Mouse (Mus musculus) lung, adult 2 months (tissue): ENCODE data around the gene Rexo2. TPM values are rescaled to one million over a fixed set of nuclear protein-coding genes. Genes with fewer than 3 reads are reported as not detected.

ENCODE experiments used
- DNase-seq: peaks from one replicate; pipeline ENCODE4 v3.0.0; 2022
- H3K4me1 ChIP-seq: fragments of 200-500 bp; 2 replicates; pipeline ENCODE4 v1.6.1; 2011; ENCODE audit warnings: low read length; ENCODE audit not compliant: control insufficient read depth, insufficient read depth
- H3K4me3 ChIP-seq: fragments of 200-500 bp; replicated peaks from 2 replicates; pipeline ENCODE3; 2011; ENCODE audit warnings: low read depth, mild to moderate bottlenecking, control low read depth, low read length; ENCODE audit errors: extremely low read depth
- CTCF ChIP-seq: fragments of 200-500 bp; IDR thresholded peaks from 2 replicates; pipeline ENCODE4 v1.5.1; 2011; ENCODE audit warnings: mild to moderate bottlenecking, low read length, control low read depth; ENCODE audit not compliant: insufficient read depth
- POLR2A ChIP-seq: fragments of 200-500 bp; IDR thresholded peaks from 2 replicates; pipeline ENCODE4 v1.6.1; 2011; ENCODE audit warnings: low read depth, mild to moderate bottlenecking, control low read depth, low read length, borderline replicate concordance; ENCODE audit errors: extremely low read depth
- WGBS: fragments of 180-500 bp; shearing (Covaris S2); methylation state at CpG from one replicate; pipeline ENCODE4 v1.1.7; 2018; 5-methylcytosine and 5-hydroxymethylcytosine counted together
- polyA plus RNA-seq: library from polyadenylated mRNA; depleted of rRNA; stranded (reverse); fragments of >200 nt; gene quantifications from 2 replicates; pipeline ENCODE4 v1.2.3, GENCODE M21; 2012

The Rexo2 gene
- polyA plus RNA-seq, 1 experiment = 77.6 TPM

DNA sequence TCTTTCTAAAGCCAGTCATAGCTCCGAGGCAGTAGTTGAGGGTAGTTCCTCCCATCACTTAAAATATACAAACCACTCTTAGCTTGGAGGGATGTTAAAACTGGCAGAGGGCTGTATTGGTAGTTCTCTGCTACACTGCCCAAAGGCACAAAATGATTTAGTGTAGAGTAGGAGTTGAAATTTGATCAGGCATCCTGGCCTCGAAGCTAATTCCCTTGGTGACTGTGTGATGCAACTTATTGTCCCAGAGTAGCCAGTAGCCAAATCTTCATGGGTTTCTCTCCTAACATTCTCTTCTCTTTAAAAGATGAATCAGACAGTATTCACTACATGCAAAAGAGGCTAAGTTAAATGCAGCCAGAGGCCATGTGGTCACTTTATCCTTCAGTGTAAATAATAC lies 22.6 kb upstream of the Rexo2 start:
- Histone ChIP-seq H3K4me1 (no peaks in the 10 kb centered on the region), H3K4me3 (no peak overlapping the region)
- WGBS = 60% methylated on average over 2 of the region's 2 CpGs
- DNase-seq = no peak
- no peak for TF ChIP-seq CTCF
- TF ChIP-seq POLR2A = no peak

DNA sequence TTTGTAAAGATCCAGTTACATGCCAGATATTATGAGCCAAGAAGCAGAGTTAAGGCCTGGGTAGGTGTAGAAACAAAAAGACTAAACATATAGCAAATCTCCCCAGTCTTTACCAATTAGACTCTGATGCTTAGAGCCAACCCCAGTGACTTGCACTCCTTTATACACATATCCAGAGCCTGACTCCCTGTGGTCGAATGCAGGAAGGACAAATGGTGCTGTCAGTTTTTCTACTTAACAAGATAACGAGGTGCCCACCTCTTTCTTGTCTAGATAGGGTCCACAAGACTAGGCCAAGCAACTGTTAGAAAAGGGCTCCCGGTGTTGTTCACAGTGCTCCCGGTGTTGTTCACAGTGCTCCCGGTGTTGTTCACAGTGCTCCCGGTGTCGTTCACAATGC lies 20.8 kb upstream of the Rexo2 start:
- no peak for DNase-seq
- TF ChIP-seq POLR2A (no peak), CTCF (no peak)
- no peak overlapping the region for H3K4me3 ChIP-seq
- peaks cover under 1% of the 10 kb centered on the region; the same call in 1 of the 2 replicates for H3K4me1 ChIP-seq
- WGBS = 76% methylated on average over 7 of the region's 7 CpGs

DNA sequence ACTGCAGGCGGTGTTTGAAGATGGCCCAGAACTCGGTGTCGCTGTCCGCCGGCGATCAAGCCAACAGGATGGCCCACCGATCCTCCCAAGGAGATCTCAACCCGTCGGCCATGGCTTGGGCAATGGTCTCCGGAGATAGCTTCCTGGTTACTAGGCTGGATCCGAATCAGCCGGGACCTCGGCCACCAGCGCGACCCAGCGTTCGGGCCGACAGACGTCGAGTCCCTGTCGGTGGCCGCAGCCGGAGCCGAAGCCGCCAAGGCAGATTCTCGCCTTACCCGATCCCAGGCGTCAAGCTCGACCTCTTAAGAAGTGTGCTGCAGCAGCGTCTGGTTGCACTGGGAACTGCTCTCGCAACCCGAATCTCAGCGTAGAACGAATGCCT lies 15.1 kb upstream of the Rexo2 start:
- no peak for TF ChIP-seq CTCF
- peaks cover 7% of the 10 kb centered on the region; the same call in 1 of the 2 replicates for H3K4me1 ChIP-seq
- no peak for DNase-seq
- WGBS = 5% methylated on average over 34 of the region's 34 CpGs
- peak overlapping the region; percentile 90 for H3K4me3 ChIP-seq

DNA sequence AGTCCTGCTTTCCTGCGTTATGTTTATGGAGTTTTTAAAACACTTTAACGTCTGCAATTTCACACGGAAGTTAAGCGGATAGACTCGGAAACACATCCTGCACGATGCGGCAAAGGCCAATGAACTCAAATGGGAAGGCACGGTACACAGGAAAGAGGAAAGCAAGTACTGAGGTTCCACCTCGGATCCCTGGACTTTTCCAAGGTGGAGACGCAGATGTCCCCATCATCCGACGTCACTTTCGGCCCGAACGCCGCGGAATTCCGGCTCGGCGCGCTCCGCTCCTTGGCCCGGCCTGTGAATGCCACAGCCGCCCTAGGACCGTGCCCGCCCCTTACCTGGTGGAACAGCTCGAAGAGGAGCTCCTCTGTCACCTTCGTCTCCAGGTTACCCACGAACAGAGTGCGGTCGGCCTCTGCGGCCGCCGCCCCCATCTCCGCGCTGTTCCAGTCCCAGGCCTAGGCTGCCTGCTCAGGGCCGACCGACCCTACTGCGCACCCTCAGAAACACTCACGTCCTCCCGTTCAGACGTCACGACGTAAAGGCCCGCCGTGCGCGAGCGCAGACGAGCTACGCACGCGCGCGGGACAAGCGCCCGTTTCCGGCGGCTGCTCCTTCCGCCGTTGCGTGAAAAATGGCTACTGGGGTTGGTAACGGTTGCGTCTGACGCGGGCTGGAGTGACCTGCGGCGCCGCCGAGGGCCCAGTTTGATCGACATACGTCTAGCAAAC lies 14.6 kb upstream of the Rexo2 start, which contains the start of the genes Rbm7 and Gm5617:
TSS of gene Rbm7 (minus strand) at position 483 of the 731 bp plus-strand sequence.
TSS of gene Gm5617 (plus strand) at position 626 of the 731 bp plus-strand sequence.
- DNase-seq = peak; percentile 91
- WGBS = under 1% methylated on average over 72 of the region's 72 CpGs
- H3K4me3 ChIP-seq = peak within 1 kb of the TSS; percentile 90
- peaks cover 7% of the 10 kb centered on the region; the same call in 1 of the 2 replicates for H3K4me1 ChIP-seq
- TF ChIP-seq POLR2A = peak; percentile 85
- TF ChIP-seq CTCF = no peak

DNA sequence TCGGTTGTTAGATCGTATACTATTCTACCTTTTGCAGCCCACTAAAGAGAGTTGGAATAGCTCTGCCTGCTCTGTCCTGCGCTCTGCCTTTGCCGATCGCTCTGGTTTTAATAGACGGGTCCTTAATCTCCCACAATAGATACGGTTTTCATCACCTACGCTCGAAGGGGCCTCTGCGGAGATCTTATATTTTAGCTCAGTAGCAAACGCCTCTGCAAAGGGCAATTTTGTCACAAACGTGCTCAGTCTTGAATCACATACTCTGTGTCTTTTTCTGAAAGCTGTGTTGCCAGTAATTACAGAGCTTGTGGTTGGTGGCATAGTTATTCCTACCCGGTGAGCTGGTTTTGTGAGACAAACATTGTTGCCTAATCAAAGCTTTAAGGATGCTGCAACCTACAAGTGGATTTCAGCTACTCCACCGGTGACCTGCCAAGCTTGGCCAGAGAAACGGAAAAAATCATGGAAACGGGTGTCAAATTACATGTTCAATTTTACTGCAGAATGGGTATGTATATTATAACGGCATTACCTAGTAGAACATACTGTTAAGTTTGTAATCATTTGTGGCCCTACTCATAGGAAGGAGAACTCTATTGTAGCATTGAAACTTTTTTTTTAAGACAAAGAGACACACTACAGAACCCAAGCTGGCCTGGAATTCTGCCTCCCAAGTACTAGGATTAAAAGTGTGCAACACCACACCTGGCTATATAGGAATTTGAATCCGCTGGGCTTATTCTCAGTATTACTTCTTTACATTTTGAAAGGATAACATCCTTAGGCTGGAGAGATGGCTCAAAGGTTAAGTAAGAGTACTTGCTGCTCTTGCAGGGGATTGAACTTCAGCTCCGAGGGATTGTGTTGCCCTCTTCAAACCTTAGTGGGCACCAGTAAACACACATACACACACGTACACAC lies 1.1 kb upstream of the Rexo2 start:
- TF ChIP-seq CTCF = no peak
- no peak for TF ChIP-seq POLR2A
- no peak for DNase-seq
- H3K4me1 ChIP-seq = peaks cover 2% of the 10 kb centered on the region; the same call in 1 of the 2 replicates
- 29% methylated on average over 20 of the region's 20 CpGs for WGBS
- no peak overlapping the region for H3K4me3 ChIP-seq

DNA sequence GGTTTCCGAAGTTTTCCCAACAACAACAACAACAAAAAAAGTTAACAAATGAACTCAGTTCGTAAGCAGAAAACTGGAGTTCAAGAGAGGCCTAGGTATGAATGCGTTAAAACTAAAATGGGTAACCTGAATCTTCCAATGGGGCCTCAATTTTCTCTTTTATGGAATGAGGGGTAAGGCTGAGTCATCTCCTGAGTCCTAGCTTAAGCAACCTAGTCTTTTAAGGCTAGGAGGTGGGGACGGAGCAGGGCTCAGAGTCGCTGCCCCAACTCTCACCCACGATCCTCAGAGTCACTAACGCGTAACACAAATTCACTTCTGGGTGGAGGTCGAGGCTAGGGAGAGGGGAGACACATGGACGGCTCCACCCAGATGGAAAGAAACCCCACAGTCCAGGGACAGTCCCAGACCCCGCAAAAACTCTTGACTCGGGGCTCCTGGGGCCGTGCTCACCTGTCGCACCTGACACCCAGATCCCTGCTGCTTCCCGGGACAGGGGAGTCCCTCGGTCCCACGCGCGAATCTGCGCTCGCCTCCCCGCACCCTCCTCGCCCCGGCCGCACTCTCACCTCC lies 499 bp downstream of the Rexo2 start:
- no peak for DNase-seq
- WGBS = 5% methylated on average over 25 of the region's 25 CpGs
- H3K4me1 ChIP-seq = peaks cover 2% of the 10 kb centered on the region; the same call in 1 of the 2 replicates
- H3K4me3 ChIP-seq = peak overlapping the region; percentile 90
- TF ChIP-seq POLR2A (no peak), CTCF (no peak)

DNA sequence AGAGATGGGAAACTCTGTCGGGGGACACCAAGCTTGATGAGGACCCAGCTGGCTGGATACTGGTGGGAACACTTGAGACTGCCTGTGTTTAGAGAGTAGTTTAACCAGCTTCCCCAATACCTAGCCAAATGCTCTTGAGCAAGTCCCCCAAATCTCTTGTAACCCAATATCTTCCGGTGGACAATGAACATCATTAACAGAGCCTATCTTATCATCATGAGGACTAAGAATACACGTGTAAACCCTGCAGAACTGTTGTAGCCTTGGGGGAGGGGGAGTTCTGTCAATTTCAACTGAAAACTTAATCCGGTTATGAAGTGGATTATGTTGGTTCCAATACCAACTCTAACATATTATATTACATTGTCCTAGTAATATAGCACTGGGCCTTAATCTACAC lies 1.6 kb downstream of the Rexo2 start:
- peaks cover 2% of the 10 kb centered on the region; the same call in 1 of the 2 replicates for H3K4me1 ChIP-seq
- no peak overlapping the region for H3K4me3 ChIP-seq
- WGBS = 83% methylated on average over 4 of the region's 4 CpGs
- no peak for TF ChIP-seq POLR2A
- TF ChIP-seq CTCF = no peak
- no peak for DNase-seq

DNA sequence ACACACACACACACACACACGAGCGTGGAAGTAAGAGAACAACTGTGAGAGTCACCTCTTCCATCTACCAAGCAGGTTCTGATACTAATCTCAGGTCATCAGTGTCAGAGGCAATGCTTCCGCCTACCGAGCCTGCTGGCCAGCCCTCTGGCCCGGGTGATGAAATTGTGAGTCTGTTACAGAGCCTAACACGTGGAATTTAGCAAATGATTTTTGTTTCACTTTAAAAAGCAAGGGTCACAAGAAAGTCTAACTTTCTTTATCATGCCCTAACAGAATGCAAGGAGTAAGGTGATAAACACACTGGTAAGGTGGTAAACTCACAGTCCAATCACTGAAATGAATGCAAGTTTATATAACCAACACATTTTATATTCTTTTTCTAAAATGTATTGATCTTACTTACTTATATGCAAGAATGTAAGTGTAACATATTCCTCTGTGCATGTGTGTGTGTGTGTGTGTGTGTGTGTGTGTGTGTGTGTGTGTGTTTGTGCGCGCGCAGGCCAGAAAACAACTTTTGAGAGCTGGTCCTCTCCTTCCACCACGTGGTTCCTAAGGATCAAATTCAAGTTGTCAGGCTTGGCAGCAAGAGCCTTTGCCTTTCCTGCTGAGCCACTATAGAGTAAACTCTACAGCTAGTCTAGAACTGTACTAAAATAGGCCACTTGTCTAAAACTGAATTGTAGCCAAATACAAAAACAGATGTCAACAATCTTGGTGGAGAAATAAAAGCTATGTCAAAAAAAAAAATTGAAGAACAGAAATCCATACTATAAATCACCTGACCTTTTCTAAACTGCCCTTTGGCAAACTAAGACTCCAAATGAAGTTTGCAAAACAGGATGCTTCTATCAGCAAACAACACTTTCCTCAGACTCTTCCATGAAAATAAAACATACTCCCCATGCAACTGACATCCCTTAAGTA lies 3.9 kb downstream of the Rexo2 start:
- no peak overlapping the region for H3K4me3 ChIP-seq
- TF ChIP-seq CTCF = no peak
- TF ChIP-seq POLR2A = no peak
- 76% methylated on average over 10 of the region's 10 CpGs for WGBS
- no peak for DNase-seq
- H3K4me1 ChIP-seq = peaks cover 2% of the 10 kb centered on the region; the same call in 1 of the 2 replicates

DNA sequence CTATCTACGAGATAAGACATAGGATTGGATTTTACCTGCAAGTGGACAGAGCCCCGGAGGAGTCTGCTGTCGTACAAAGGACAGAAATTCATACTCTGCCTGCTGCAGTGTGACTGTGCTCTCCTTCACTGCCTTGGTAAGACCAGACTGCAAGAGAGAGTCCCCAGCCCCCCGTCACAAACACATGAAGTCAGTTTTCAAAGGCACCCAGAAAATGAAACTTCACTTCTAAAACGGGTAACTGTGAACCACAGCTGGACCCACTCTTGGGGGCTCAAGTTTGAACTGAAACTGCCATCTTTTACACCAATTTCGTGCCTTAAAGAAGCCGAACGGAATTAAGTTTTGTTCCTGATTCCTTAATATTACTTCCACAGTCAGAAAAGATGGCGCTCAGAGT lies 6.1 kb downstream of the Rexo2 start:
- 93% methylated on average over 9 of the region's 9 CpGs for WGBS
- Histone ChIP-seq H3K4me1 (no peaks in the 10 kb centered on the region; the same call in 1 of the 2 replicates), H3K4me3 (no peak overlapping the region)
- TF ChIP-seq CTCF (no peak), POLR2A (no peak)
- no peak for DNase-seq
